Mouse (Mus musculus) embryo, embryonic 11 days (tissue): ENCODE measurements at regions not wholly inside any gene's neighbourhood (a gene's known extent, or its start where the extent isn't known, plus 50 kb on each side); places are given as distances from the start of the nearest gene placed in this dataset.
A peak's percentile ranks its signal among the peaks of the same experiment; 100 is the strongest.
"Not testable (repeated sequence)": the region's sequence is repeated elsewhere in the genome, so short reads cannot be mapped to it uniquely, and the experiment has no call there.

Experiments used
- DNase-seq: peaks from one replicate; pipeline ENCODE4 v3.0.0-alpha.2; 2015

- DNase-seq = no peak
Observed at GRCm38 (mm10) chr8:100206557-100207349, 790.5 kb upstream of the Cdh8 start.

- DNase-seq = no peak
Observed at GRCm38 (mm10) chr8:100193228-100193627, 777.0 kb upstream of the Cdh8 start.

GRCm38 (mm10) chr8:100190698-100191097 is 774.4 kb upstream of the Cdh8 start:
- DNase-seq = no peak

GRCm38 (mm10) chr8:100187976-100188375 is 771.7 kb upstream of the Cdh8 start:
- no peak for DNase-seq

- DNase-seq = no peak
Observed at GRCm38 (mm10) chr8:100176502-100176901, 760.2 kb upstream of the Cdh8 start.

- no peak for DNase-seq
Observed at GRCm38 (mm10) chr8:100145411-100145810, 729.1 kb upstream of the Cdh8 start.

DNA sequence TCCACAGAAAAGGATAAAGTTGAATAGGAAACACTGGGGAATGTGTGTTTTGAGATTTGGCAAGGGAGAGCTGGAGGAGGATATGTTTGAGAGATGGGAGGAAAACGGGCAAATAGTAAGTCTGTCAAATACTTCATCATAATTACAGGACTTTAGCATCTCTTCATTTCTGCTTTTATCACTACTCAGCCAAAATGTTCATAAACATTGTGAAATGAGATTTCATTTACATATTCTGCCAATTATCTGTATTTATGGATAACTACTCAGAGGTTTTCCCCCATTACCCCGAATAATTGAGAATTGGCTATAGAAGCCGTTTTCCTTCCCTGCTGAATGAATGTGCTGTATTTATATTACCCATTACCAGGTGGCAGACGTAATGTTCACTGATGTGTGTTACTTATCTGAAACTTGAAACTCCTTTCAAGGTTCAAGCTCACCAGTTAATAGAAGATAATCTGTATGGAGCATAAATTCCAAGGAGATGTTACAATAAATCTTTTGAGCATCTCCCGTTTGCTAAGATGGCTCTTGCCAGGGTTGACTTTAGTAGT is 727.9 kb upstream of the Cdh8 start:
- no peak for DNase-seq

- DNase-seq = peak; percentile 50
Observed at GRCm38 (mm10) chr8:100104412-100105365, 688.4 kb upstream of the Cdh8 start.

GRCm38 (mm10) chr8:100101957-100102356 is 685.7 kb upstream of the Cdh8 start:
- DNase-seq = no peak

- DNase-seq = no peak
Observed at GRCm38 (mm10) chr8:100072059-100072729, 655.9 kb upstream of the Cdh8 start.

DNA sequence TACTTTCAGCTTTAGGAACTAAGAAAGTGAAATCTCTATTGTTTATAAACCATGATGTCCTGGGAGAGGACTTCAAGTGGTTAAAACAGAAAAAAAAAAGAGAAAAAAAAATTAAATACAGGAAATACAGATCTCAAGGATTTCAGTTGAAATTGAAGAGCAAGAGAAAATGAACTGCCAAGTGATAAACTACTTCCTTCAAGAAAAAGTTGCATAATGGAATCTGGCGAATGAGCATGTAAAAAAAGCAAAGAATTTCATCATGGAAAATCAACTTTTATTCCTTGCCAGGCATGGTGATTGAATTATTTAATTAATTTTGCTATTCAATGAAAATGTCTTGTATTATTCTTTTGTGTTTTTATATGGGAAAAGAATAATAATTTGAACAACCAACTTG is 653.5 kb upstream of the Cdh8 start:
- no peak for DNase-seq

DNA sequence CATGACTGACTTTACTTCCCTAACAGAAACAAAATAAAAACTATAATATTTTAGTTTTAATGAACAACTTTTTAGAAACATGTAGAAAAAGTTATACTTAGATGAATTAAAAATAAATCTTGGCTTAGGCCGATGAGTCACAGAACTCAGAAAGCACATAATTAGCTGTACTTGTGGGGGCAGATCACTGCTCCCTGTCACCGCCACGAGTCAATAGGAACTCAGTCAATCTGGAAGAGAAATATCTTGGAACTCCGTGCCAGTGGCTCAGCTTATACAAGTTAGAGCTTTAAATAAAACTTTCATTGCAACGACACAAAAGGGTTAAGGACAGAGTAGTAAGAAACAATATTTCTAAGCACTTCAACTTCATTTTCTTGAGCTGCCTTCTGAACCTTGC is 622.7 kb upstream of the Cdh8 start:
- no peak for DNase-seq

- no peak for DNase-seq
Observed at GRCm38 (mm10) chr8:100034474-100034873, 618.2 kb upstream of the Cdh8 start.

GRCm38 (mm10) chr8:100030358-100030757 is 614.1 kb upstream of the Cdh8 start:
- DNase-seq = not testable (repeated sequence)

- DNase-seq = no peak
Observed at GRCm38 (mm10) chr8:100015638-100016037, 599.4 kb upstream of the Cdh8 start.

GRCm38 (mm10) chr8:99999554-99999953 is 583.3 kb upstream of the Cdh8 start:
- DNase-seq = no peak

- DNase-seq = no peak
Observed at GRCm38 (mm10) chr8:99983696-99984095, 567.4 kb upstream of the Cdh8 start.

GRCm38 (mm10) chr8:99954697-99955096 is 538.4 kb upstream of the Cdh8 start:
- no peak for DNase-seq

- no peak for DNase-seq
Observed at GRCm38 (mm10) chr8:99953876-99954275, 537.6 kb upstream of the Cdh8 start.

GRCm38 (mm10) chr8:99933159-99933558 is 516.9 kb upstream of the Cdh8 start:
- no peak for DNase-seq
